Mouse (Mus musculus) MEL (cell line): ENCODE measurements around the gene Psen1. TPM values are rescaled to one million over a fixed set of nuclear protein-coding genes. Genes with fewer than 3 reads are reported as not detected.

Experiments
- DNase-seq: peaks from one replicate; pipeline ENCODE4 v3.0.0; 2011; ENCODE audit warnings: low read depth, low spot score
- H3K27ac ChIP-seq: 2 replicates; pipeline ENCODE4 v1.5.1; 2012; ENCODE audit warnings: low read depth, mild to moderate bottlenecking, control low read depth, low read length, moderate library complexity; ENCODE audit not compliant: control insufficient read depth
- H3K27me3 ChIP-seq, 2 experiments: fragments of 150-350 bp in 1 of 2; sonication (generic) in 1 of 2; 2 replicates each; pipeline ENCODE4 v1.6.1; 2012; ENCODE audit warnings: low read length in 2 of 2, mild to moderate bottlenecking in 2 of 2, improper control_type of control experiment in 1 of 2, moderate library complexity in 1 of 2; ENCODE audit not compliant: insufficient read depth in 2 of 2, control insufficient read depth in 1 of 2
- H3K36me3 ChIP-seq, 2 experiments: 2 replicates each; pipeline ENCODE4 v1.6.1; 2012 to 2014; ENCODE audit warnings: low read length in 2 of 2, improper control_type of control experiment in 1 of 2, inconsistent platforms in 1 of 2, mild to moderate bottlenecking in 1 of 2; ENCODE audit not compliant: insufficient read depth in 2 of 2, control insufficient read depth in 1 of 2
- H3K4me1 ChIP-seq, 2 experiments: fragments of 150-350 bp in 1 of 2; sonication (generic) in 1 of 2; 2 replicates each; pipeline ENCODE4 v1.6.1; 2012; ENCODE audit warnings: low read length in 2 of 2, improper control_type of control experiment in 1 of 2, mild to moderate bottlenecking in 1 of 2; ENCODE audit not compliant: insufficient read depth in 2 of 2, control insufficient read depth in 1 of 2
- H3K4me3 ChIP-seq, 2 experiments: fragments of 150-350 bp in 1 of 2; sonication (generic) in 1 of 2; 2 replicates each; pipeline ENCODE4 v1.5.1; 2012; ENCODE audit warnings: low read depth in 2 of 2, low read length in 2 of 2, mild to moderate bottlenecking in 2 of 2, moderate library complexity in 2 of 2, control low read depth in 1 of 2, improper control_type of control experiment in 1 of 2; ENCODE audit not compliant: control insufficient read depth in 1 of 2, insufficient read depth in 1 of 2
- H3K79me2 ChIP-seq: 2 replicates; pipeline ENCODE4 v1.6.1; 2012; ENCODE audit warnings: mild to moderate bottlenecking, low read length, moderate library complexity; ENCODE audit not compliant: control insufficient read depth, poor library complexity, insufficient read depth
- H3K9ac ChIP-seq: 2 replicates; pipeline ENCODE4 v1.6.1; 2012; ENCODE audit warnings: low read depth, mild to moderate bottlenecking, control low read depth, low read length, moderate library complexity; ENCODE audit not compliant: control insufficient read depth, poor library complexity, severe bottlenecking
- H3K9me3 ChIP-seq: fragments of 150-350 bp; sonication (generic); replicated peaks from 2 replicates; pipeline ENCODE4 v1.6.1; 2012; ENCODE audit warnings: mild to moderate bottlenecking, low read length, improper control_type of control experiment, moderate library complexity; ENCODE audit not compliant: insufficient read depth
- BHLHE40 ChIP-seq: IDR thresholded peaks from 2 replicates; pipeline ENCODE4 v1.6.1; 2012; ENCODE audit warnings: low read depth, mild to moderate bottlenecking, inconsistent platforms, low read length, improper control_type of control experiment, borderline replicate concordance
- CHD1 ChIP-seq: IDR thresholded peaks from 2 replicates; pipeline ENCODE4 v1.6.1; 2012; ENCODE audit warnings: low read depth, mild to moderate bottlenecking, inconsistent platforms, low read length, improper control_type of control experiment
- CHD2 ChIP-seq: IDR thresholded peaks from 2 replicates; pipeline ENCODE4 v1.6.1; 2011; ENCODE audit warnings: low read length, improper control_type of control experiment
- CTCF ChIP-seq, 3 experiments: IDR thresholded peaks in 2 of 3; conservative IDR thresholded peaks in 1 of 3; 2 replicates each; pipeline ENCODE4 v1.5.1; 2011 to 2012; ENCODE audit warnings: low read length in 3 of 3, low read depth in 2 of 3, mild to moderate bottlenecking in 2 of 3, improper control_type of control experiment in 1 of 3, inconsistent platforms in 1 of 3, mixed read lengths in 1 of 3, moderate library complexity in 1 of 3; ENCODE audit not compliant: control insufficient read depth in 1 of 3, insufficient read depth in 1 of 3, poor library complexity in 1 of 3, severe bottlenecking in 1 of 3
- GABPA ChIP-seq: IDR thresholded peaks from 2 replicates; pipeline ENCODE4 v1.6.1; 2012; ENCODE audit warnings: low read depth, mild to moderate bottlenecking, inconsistent platforms, low read length, improper control_type of control experiment, moderate library complexity
- HCFC1 ChIP-seq: IDR thresholded peaks from 2 replicates; pipeline ENCODE4 v1.6.1; 2012; ENCODE audit warnings: low read depth, mild to moderate bottlenecking, inconsistent platforms, low read length, improper control_type of control experiment, moderate library complexity
- MAX ChIP-seq: IDR thresholded peaks from 2 replicates; pipeline ENCODE4 v1.6.1; 2011; ENCODE audit warnings: low read length, improper control_type of control experiment
- MAZ ChIP-seq: IDR thresholded peaks from 2 replicates; pipeline ENCODE4 v1.6.1; 2012; ENCODE audit warnings: low read depth, mild to moderate bottlenecking, inconsistent platforms, low read length, improper control_type of control experiment
- MEF2A ChIP-seq: IDR thresholded peaks from 2 replicates; pipeline ENCODE4 v1.6.1; 2014; ENCODE audit warnings: low read depth, mild to moderate bottlenecking, inconsistent platforms, low read length, improper control_type of control experiment; ENCODE audit not compliant: poor library complexity, insufficient replicate concordance, severe bottlenecking; ENCODE audit errors: extremely low read depth
- MYB ChIP-seq: IDR thresholded peaks from 2 replicates; pipeline ENCODE4 v1.6.1; 2011; ENCODE audit warnings: mild to moderate bottlenecking, low read depth, low read length, improper control_type of control experiment
- MYC ChIP-seq: IDR thresholded peaks from 2 replicates; pipeline ENCODE4 v1.6.1; 2011; ENCODE audit warnings: low read depth, mild to moderate bottlenecking, low read length, improper control_type of control experiment, moderate library complexity
- POLR2A ChIP-seq, 2 experiments: IDR thresholded peaks; 2 replicates each; pipeline ENCODE4 v1.6.1; 2011 to 2012; ENCODE audit warnings: low read length in 2 of 2, mild to moderate bottlenecking in 2 of 2, control low read depth in 1 of 2, improper control_type of control experiment in 1 of 2, low read depth in 1 of 2, moderate library complexity in 1 of 2; ENCODE audit not compliant: control insufficient read depth in 1 of 2, insufficient read depth in 1 of 2, poor library complexity in 1 of 2
- POLR2AphosphoS5 ChIP-seq: IDR thresholded peaks from 2 replicates; pipeline ENCODE4 v1.6.1; 2012; ENCODE audit warnings: low read depth, borderline replicate concordance, mild to moderate bottlenecking, inconsistent platforms, low read length, moderate library complexity, mixed read lengths
- RAD21 ChIP-seq: IDR thresholded peaks from 2 replicates; pipeline ENCODE4 v1.6.1; 2011; ENCODE audit warnings: mild to moderate bottlenecking, low read depth, low read length, improper control_type of control experiment
- RCOR1 ChIP-seq: IDR thresholded peaks from 2 replicates; pipeline ENCODE4 v1.6.1; 2012; ENCODE audit warnings: low read depth, mild to moderate bottlenecking, inconsistent platforms, low read length, improper control_type of control experiment
- SMC3 ChIP-seq: IDR thresholded peaks from 2 replicates; pipeline ENCODE4 v1.6.1; 2011; ENCODE audit warnings: low read depth, low read length, improper control_type of control experiment
- USF1 ChIP-seq: IDR thresholded peaks from 2 replicates; pipeline ENCODE4 v1.6.1; 2014; ENCODE audit warnings: low read depth, mild to moderate bottlenecking, inconsistent platforms, low read length, improper control_type of control experiment, moderate library complexity
- ZC3H11A ChIP-seq: IDR thresholded peaks from 2 replicates; pipeline ENCODE4 v1.6.1; 2012; ENCODE audit warnings: low read depth, mild to moderate bottlenecking, inconsistent platforms, low read length, improper control_type of control experiment
- ZKSCAN1 ChIP-seq: IDR thresholded peaks from 2 replicates; pipeline ENCODE4 v1.6.1; 2012; ENCODE audit warnings: low read depth, mild to moderate bottlenecking, inconsistent platforms, low read length, improper control_type of control experiment, moderate library complexity
- polyA plus RNA-seq, 2 experiments: library from polyadenylated mRNA; stranded (reverse) in 1 of 2; unstranded in 1 of 2; fragments of >175 nt in 1 of 2; fragments of >200 nt in 1 of 2; gene quantifications; 2 replicates each; pipeline versions ENCODE4 v1.2.1 to v1.2.4; 2012; ENCODE audit warnings: low replicate concordance in 2 of 2, low read depth in 1 of 2; ENCODE audit not compliant: insufficient read length in 2 of 2, insufficient read depth in 1 of 2, missing spikeins in 1 of 2
- total RNA-seq: library from RNA; depleted of rRNA; stranded (reverse); fragments of 300-350 nt; gene quantifications from 2 replicates; pipeline ENCODE4 v1.2.3, GENCODE M21; 2012

Psen1 gene
- total and polyA plus RNA-seq, 3 experiments = 45.4 to 63.5 TPM; not detected in 1

DNA sequence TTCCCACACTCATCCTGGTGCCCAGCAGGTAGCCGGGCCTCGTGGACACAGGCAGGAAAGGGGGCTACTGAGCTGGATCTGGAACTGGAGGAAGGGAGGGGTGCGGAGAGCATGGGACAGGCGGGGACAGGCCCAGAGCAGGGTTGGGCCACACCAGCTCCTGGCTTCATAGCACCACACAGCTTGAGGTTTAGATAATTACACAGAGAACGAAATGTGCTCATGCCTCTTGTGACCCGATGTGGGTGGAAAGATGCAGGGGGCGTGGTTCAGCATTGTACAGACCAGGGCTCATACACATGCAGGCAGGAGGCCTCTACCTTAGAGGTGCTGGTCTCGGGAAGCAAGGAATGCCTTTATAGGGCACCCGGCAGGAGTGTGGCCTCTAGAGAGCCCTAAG is 79.9 kb downstream of the Psen1 start:
- Histone ChIP-seq H3K27me3 (no peaks in the 10 kb centered on the region), H3K9ac (no peak overlapping the region), H3K9me3 (no peaks in the 10 kb centered on the region), H3K4me3 (no peak overlapping the region), H3K36me3 (no peaks in the 10 kb centered on the region), H3K4me1 (no peaks in the 10 kb centered on the region; a peak in 1 of 4 replicates), H3K79me2 (no peaks in the 10 kb centered on the region), H3K27ac (no peak overlapping the region)
- DNase-seq = no peak
- no peak for TF ChIP-seq SMC3
- TF ChIP-seq POLR2AphosphoS5 = no peak
- no peak for TF ChIP-seq ZC3H11A
- TF ChIP-seq MYC = no peak
- no peak for TF ChIP-seq MAX
- TF ChIP-seq GABPA = no peak
- TF ChIP-seq POLR2A (IDR thresholded peaks at IDR 0.05; ENCODE audit: control insufficient read depth in 1 of 2, insufficient read depth in 1 of 2, low read depth in 1 of 2, low read length in 2 of 2, poor library complexity in 1 of 2) = no peak
- no peak for TF ChIP-seq CHD1
- TF ChIP-seq RCOR1 = no peak
- no peak for TF ChIP-seq BHLHE40
- no peak for TF ChIP-seq MAZ
- TF ChIP-seq, all 39 proteins: peak for 0

GRCm38 (mm10) chr12:83768235-83768899 is 80.4 kb downstream of the Psen1 start:
- DNase-seq = no peak
- Histone ChIP-seq H3K79me2 (no peaks in the 10 kb centered on the region), H3K9me3 (no peaks in the 10 kb centered on the region), H3K27ac (no peak overlapping the region), H3K36me3 (no peaks in the 10 kb centered on the region), H3K9ac (no peak overlapping the region), H3K4me1 (no peaks in the 10 kb centered on the region; a peak in 1 of 4 replicates), H3K4me3 (no peak overlapping the region), H3K27me3 (no peaks in the 10 kb centered on the region)
- TF ChIP-seq MYB (no peak), USF1 (peak; percentile 73)

DNA sequence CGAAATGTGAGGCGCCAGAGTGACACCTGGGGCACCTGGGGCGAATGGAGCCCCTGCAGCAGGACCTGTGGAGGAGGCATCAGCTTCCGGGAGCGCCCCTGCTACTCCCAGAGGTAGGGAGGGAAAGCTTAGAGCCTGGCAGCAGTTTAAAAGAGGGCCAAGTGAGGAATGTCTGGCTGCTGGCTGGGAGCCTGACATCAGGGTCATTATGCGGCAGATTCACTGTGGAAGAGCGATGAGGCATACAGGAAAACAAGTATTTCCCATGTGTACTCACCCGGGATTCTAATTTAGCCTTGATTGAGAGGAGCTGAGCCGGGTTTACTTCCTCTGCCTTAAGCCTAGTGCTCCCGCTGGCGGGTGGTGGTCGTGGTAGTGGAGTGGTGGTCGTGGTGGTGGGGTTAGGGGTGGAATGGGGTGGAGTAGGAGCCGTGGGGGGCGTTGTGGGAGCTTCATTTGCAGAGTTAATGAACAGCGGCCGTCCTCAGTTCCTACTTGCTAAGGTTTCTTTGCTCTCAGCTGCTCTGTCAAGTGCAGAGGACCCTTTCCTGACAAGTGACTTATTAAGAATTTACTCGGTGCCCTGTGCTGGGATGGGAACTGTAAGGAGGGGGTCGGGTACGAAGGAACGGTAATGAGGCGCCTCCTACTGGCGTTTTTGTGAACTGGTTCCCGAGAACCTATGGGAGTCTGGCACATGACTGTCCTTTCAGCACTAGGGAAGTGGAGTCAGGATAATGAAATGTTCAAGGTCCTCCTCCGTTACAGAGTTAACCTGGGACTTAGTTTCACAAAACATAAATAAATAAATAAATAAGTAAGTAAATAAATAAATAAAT is 82.7 kb downstream of the Psen1 start:
- H3K9me3 ChIP-seq = no peaks in the 10 kb centered on the region
- no peak overlapping the region for H3K4me3 ChIP-seq

More for the DNA sequence above, 82.7 kb downstream of the Psen1 start:
- Histone ChIP-seq H3K79me2 (no peaks in the 10 kb centered on the region), H3K27ac (no peak overlapping the region), H3K36me3 (no peaks in the 10 kb centered on the region), H3K9ac (no peak overlapping the region), H3K4me1 (no peaks in the 10 kb centered on the region; a peak in 1 of 4 replicates), H3K27me3 (no peaks in the 10 kb centered on the region)
- DNase-seq = peak; percentile 68
- no peak for TF ChIP-seq CHD2
- peak; percentile 81 to 82 (median 82) for TF ChIP-seq CTCF (IDR thresholded peaks at IDR 0.05 in 2 of 3, conservative IDR thresholded peaks at IDR 0.05 in 1 of 3; ENCODE audit: control insufficient read depth in 1 of 3, insufficient read depth in 1 of 3, low read depth in 2 of 3, low read length in 3 of 3, poor library complexity in 1 of 3, severe bottlenecking in 1 of 3)
- no peak for TF ChIP-seq MEF2A
- peak; percentile 79 for TF ChIP-seq ZC3H11A
- TF ChIP-seq ZKSCAN1 = no peak
- no peak for TF ChIP-seq HCFC1
- peak; percentile 75 for TF ChIP-seq SMC3
- peak; percentile 33; the same call in 1 of the 2 replicates for TF ChIP-seq BHLHE40
- peak; percentile 84 for TF ChIP-seq RAD21
- peak; percentile 36; the same call in 1 of the 2 replicates for TF ChIP-seq MAZ
